Mouse (Mus musculus) retina, adult 2 months (tissue): ENCODE measurements around the gene Fam57b.

Source experiments
- DNase-seq: peaks from one replicate; pipeline ENCODE4 v3.0.0-alpha.2; 2012; ENCODE audit warnings: low read depth, low spot score

The Fam57b gene

DNA sequence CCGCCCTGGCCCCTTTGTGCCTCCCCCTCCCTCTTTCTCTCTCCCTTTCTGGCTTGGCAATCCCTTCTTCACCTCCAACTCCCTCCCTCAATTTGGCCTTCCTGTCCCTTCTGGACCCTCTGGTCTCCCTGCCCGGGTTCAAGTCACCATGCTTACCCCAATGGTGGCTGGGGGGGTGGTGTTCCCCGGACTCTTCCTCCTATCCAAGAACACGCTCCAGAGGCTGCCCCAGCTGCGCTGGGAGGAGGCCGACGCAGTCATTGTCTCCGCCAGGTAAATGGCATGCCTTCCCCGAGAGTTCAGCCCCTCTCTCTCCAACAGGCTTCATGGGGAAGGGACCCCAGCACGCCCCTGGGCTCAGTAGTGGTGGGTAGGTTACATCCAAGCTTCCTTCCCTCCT is 26.5 kb downstream of the Fam57b start:
- no peak for DNase-seq

- DNase-seq: no peak
Observed at GRCm38 (mm10) chr7:126825403-126825802, 27.9 kb downstream of the Fam57b start.

DNA sequence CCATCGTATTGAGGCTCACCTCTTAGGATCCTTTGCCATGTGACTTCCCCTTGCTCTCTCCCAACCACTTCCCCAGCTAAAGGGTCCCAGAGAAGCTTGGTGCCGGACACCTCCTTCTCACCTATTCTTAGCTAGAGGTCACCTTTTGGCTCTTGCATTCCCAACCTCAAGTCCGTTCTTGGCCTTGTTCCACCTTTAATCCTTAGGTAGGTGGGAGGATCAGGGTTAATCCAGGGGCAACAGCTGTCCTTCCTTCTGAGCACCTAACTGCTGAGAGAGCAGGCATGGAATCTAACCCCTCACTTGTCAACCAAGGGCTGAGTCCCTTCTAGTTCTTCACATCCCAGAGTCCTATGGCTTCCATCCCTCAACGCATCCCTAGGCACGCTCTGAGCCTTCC is 28.5 kb downstream of the Fam57b start:
- peak; percentile 95 for DNase-seq

GRCm38 (mm10) chr7:126831539-126831938 is 34.1 kb downstream of the Fam57b start, which contains the start of gene 4930451I11Rik:
Gene 4930451I11Rik (minus strand): TSS chr7:126831639.
- no peak for DNase-seq

DNA sequence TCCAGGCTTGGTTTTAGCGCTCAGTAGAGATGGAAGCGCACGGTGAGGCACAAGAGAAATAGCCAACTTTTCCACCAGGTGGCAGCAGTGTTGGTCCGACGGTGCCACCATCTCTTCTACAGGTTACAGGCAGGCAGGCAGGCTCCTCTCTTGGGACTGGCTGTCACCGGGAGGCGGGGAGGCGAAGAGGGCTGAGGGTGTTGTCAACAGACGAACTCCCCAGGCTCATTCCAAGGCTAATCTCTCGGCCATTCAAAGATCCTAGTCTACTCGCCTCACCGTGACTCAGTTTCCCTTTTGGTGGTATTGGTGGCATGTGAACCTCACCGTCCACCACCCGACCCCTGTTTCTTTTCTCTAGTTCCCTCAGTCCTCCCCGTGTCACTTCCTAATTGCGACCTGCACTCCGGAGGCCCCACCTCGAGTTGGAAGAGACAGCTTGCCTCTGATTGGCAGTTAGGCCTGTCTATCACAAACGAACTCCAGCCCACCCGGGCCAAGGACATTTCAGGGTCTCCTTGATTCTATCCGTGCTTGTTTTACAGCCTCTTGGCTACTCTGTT is 34.6 kb downstream of the Fam57b start:
- DNase-seq: peak; percentile 65

GRCm38 (mm10) chr7:126833294-126833693 is 35.8 kb downstream of the Fam57b start:
- DNase-seq: no peak

DNA sequence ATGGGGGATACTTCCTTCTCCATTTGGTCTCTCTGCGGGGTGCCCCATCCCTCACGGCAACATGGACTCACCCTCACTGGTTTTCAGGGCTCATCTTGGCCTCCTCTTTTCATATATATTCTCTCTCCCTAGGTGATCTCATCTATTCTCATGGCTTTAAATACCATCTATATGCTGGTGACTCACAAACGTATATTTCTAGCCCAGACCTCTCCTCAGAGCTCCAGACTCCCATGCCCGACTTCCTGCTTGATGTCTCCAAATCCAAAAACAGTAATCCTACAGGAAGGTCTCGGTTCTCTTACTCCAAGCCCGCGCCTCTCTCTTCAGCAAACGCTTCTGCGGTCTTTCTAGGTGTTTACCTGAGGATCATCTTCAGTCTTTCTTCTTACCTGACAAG is 45.8 kb downstream of the Fam57b start:
- no peak for DNase-seq

- no peak for DNase-seq
Observed at GRCm38 (mm10) chr7:126845516-126845915, 48.0 kb downstream of the Fam57b start.

- DNase-seq: no peak
Observed at GRCm38 (mm10) chr7:126847116-126847420, 49.6 kb downstream of the Fam57b start, which contains the start of gene Doc2a. Gene Doc2a (plus strand): TSS chr7:126847416.

DNA sequence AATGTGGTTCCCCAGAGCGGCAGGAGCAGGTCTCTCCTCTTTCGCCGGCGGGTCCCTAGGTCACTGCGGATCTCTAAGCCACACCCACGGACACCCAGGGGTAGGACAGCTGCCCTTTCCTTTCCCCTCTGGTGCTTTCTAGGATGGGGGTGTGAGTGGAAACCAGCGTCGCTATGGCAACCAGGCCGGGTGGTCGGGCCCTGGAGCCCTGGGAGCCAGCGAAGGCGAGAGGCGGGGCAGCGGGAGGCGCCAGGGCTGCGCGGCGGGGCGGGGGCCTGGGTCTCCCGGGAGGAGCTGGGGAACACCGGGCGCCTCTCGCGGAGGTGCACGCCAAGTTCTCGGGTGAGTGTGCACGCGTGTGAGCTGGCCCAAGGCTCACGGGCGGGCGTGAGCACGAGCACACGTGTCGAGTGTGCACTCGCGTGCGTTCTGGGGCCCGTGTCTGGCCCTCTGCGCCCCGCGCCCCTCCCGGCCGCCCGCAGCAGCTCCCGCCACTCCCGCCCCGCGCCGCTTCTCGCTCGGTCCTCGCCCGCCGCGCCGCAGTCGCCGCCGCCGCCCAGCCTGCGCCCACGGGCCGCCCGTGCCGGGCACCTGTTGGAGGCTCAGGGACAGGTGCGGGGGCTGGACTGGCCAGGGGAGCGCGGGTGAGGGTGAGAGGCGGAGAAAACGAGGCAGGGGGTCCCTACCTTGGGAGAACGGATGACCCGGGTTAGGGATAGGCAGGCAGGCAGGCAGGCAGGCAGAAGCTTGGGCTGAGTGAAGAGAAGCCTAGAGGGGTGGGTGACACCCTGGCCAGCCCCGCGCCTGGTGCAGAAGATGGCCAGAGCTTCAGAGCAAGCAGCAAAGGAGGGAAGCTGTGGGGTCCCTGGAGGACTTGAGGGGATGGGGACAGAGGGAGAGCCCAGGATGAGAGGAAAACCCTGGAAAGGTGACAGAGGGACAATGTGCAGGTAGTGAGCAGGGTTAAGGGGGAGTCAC is 50.2 kb downstream of the Fam57b start:
- no peak for DNase-seq

- DNase-seq: no peak
Observed at GRCm38 (mm10) chr7:126848794-126849193, 51.3 kb downstream of the Fam57b start.

GRCm38 (mm10) chr7:126850161-126850560 is 52.7 kb downstream of the Fam57b start:
- no peak for DNase-seq

- no peak for DNase-seq
Observed at GRCm38 (mm10) chr7:126851192-126851591, 53.7 kb downstream of the Fam57b start.

GRCm38 (mm10) chr7:126853454-126853853 is 56.0 kb downstream of the Fam57b start:
- no peak for DNase-seq

GRCm38 (mm10) chr7:126855641-126856040 is 58.2 kb downstream of the Fam57b start:
- DNase-seq: no peak

DNA sequence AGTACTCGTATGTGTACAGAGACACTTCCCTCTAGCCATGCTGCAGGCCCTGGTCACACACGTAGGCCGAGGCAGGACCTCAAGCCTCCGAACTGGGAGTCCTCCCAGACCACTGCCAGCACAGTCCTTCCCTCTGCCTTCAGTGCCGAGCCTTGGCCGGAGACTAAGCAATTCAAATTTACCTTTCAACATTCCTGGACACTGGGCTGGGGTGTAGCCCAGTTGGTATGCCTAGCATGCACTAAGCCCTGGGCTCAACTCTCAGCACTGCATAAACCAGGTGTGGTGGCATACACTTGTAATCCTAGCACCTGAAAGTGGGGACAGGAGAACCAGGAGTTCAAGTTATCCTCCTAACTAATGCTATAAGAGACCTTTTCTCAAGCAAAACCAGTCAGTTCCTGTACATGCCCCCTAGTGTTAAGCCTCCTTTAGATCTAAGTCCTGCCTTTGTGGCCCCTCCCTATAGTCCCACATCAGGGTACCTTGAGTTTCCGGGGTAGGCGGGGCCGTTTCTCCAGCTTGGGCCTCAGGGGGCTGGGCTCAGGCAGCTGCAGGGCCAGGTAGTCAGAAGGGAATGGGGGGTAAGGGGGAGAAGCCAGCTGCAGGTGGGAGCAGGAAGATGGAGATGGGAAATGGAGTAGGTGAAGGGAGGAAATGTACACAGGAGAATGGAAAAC is 59.4 kb downstream of the Fam57b start:
- DNase-seq: no peak

- DNase-seq: no peak
Observed at GRCm38 (mm10) chr7:126860987-126861386, 63.5 kb downstream of the Fam57b start.

GRCm38 (mm10) chr7:126861429-126862130 is 64.1 kb downstream of the Fam57b start, which contains the start of gene Hirip3:
Gene Hirip3 (plus strand): TSS chr7:126861972.
- peak; percentile 87 for DNase-seq

GRCm38 (mm10) chr7:126862147-126862784 is 64.8 kb downstream of the Fam57b start, which contains the start of gene Ino80e:
Gene Ino80e (minus strand): TSS chr7:126862377.
- peak; percentile 88 for DNase-seq

DNA sequence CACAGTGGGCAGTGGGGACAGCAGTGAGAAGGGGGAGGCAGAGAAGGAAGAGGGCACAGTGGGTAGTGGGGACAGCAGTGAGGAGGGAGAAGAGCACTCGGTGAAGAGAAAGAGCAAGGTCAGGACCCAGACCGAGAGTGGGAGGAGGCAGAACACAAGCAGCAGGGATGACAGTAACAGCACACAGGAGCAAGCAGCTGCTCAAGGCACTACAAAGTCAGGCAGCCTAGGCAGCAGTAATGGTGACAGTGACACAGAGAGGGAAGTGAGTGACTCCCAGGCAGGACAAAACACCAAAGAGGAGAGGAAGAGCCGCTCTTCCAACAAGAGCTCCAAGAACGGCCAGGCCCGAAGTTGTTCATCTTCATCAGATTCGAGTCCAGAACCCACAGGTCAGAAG is 66.3 kb downstream of the Fam57b start:
- no peak for DNase-seq

DNA sequence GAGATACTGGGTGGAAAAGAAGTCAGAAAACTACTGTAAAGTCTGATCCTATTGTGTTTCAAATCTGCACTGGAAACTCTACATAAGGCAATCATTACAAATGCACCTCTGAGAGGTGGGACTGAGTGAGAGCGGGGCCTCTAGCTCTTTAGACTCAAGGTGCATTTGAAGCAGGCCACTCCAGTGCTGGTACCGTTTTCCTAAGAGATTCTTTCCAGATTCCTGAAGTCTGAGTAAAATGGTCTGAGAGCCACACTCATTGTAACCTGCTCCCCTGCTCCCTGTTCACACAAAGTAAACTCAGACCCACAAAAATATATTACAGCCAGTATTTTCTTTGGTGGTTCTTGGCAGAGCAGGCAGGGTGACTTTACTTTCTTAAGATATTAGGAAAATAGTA is 70.1 kb downstream of the Fam57b start:
- DNase-seq: no peak
